Mouse (Mus musculus): ENCODE measurements around the gene Lpp.

DNA sequence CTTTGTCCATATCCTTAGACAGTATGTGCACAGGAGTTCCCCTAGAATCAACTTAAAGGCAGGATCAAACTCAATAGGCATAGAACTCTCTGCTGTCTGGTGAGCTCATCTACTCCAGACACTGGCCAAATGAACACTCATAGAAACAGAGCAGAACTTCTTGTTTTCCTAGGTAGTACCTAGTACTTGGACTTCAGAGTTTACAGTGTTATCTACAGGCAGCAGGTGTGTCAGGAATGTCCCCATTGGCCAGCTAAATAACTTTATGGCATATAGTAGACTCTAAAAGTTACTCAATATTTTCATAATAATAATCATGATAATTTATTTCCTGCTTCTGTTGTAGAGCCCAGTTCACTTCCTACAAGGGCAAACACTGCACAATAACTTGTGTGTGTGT lies 16.8 kb upstream of the Lpp start:
- TF ChIP-seq CTCF (IDR thresholded peaks at IDR 0.05; ENCODE audit: borderline replicate concordance, control insufficient read depth, extremely low read depth, insufficient read depth, low read length, poor library complexity) (no peak), POLR2A (IDR thresholded peaks at IDR 0.05; ENCODE audit: control insufficient read depth, extremely low read depth, insufficient read depth, low read length, poor library complexity) (no peak)

All from thymus, adult 2 months (tissue).